Mouse (Mus musculus): ENCODE measurements at regions not wholly inside any gene's neighbourhood (a gene's known extent, or its start where the extent isn't known, plus 50 kb on each side); places are given as distances from the start of the nearest gene placed in this dataset.

DNA sequence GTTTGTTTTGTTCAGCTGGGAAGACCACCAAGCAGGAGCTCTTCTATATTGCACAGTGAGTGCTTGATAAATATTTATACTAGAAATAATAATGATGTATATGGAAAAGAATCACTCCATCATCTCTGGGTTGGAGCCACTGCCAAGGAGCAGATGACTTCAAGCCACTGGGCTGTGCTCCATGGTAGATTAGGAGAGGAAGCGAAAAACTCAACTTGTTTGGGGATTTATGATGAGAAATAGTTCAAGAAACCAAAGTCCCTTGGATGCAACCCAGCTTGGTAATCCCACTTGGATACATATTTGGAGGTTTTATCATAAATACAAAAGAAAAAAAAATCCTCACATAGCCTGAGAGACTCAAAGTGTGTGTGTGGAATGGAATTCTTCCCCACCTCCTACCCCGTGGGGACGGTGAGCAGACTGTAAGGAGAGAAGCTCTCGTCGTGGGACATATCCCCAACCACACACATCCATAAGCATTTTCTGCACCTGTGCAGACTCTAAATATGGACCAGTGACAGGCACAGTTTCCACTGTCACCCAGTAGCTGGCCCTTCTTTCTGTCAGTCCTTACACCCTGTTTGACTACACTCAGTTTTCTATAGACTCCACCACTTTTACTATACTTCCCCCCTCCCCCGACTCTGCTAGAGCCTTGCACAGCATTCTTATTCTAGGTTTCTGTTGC lies 176.4 kb upstream of the Hmga2 start:
- no peak for TF ChIP-seq CTCF (IDR thresholded peaks at IDR 0.05; ENCODE audit: extremely low read depth, insufficient read depth, low read length)
- no peak for TF ChIP-seq POLR2A (IDR thresholded peaks at IDR 0.05; ENCODE audit: extremely low read depth, insufficient read depth, low read length)
